Comparison of ENCODE assay signal across 22 mouse cellular contexts in genomic region chr12:108826282-108826957, GRCm38 (mm10). TPM values are rescaled to one million over a fixed set of nuclear protein-coding genes. Genes with fewer than 3 reads are reported as not detected.
A peak's percentile ranks its signal among the peaks of the same experiment; 100 is the strongest.
DNase-seq lines count a peak whose midpoint lies in the region; ATAC-seq and TF ChIP-seq lines count a peak whose summit lies in the region.
"Had no signal": no experiment of that assay in that cellular context is flagged by ENCODE, and none has a peak within 500 bp of the region (broad histone marks: within the 10 kb centered on the region; RNA-seq: fewer than 3 reads in every experiment).

No protein-coding gene starts in this region.

- DNase-seq in heart, adult 11 months: peak; percentile 84
- DNase-seq in heart, postnatal 36 days: no peak
- DNase-seq in G1E (ENCODE audit: low spot score): no peak
- DNase-seq in cerebellum, adult 8-10 months: peak; percentile 88
- DNase-seq in cerebellum, postnatal 36 days: peak; percentile 90
- no peak for DNase-seq in thymus, postnatal 36 days
- no peak for DNase-seq in layer of hippocampus, adult 8-10 months (ENCODE audit: low spot score in 2 of 2)
- DNase-seq: adrenal gland, postnatal 14 days; gastrocnemius, postnatal 14 days; heart, adult 18-20 months; heart, postnatal 10 days; kidney, postnatal 25 days; lung, embryonic 14.5 days; lung, postnatal 36 days; right cerebral cortex, postnatal 14 days; thymus, adult 2 months had no signal

- peaks cover 7% of the 10 kb centered on the region; the same call in 1 of the 2 replicates for H3K9me3 ChIP-seq in G1E (replicated peaks)
- H3K9me3 ChIP-seq: embryonic facial prominence, embryonic 15.5 days; heart, embryonic 12.5 days; limb, embryonic 15.5 days had no signal

- intact Hi-C loops in heart, postnatal 36 days (cut with DNase I): no loop called here

- H3K4me3 ChIP-seq in G1E (ENCODE audit: low read depth, low read length): peak overlapping the region; percentile 3; the same call in 1 of the 2 replicates
- H3K4me3 ChIP-seq: embryonic facial prominence, embryonic 15.5 days; heart, embryonic 12.5 days; limb, embryonic 15.5 days had no signal

- TF ChIP-seq CTCF in G1E (IDR thresholded peaks at IDR 0.05; ENCODE audit: low read depth, low read length): no peak

- no peaks in the 10 kb centered on the region for H3K27me3 ChIP-seq in G1E (ENCODE audit: insufficient read depth, low read length)
- H3K27me3 ChIP-seq: embryonic facial prominence, embryonic 15.5 days; heart, embryonic 12.5 days; limb, embryonic 15.5 days had no signal

- ATAC-seq in G1E (ENCODE audit: extremely low read depth, insufficient number of reproducible peaks, low FRiP score, poor library complexity, severe bottlenecking): no peak
- ATAC-seq: forebrain, embryonic 16.5 days; hindbrain, postnatal 0 days; intestine, embryonic 16.5 days had no signal

- H3K36me3 ChIP-seq in G1E (replicated peaks): peaks cover 89% of the 10 kb centered on the region

- no peaks in the 10 kb centered on the region; the same call in 1 of the 2 replicates for H3K4me1 ChIP-seq in G1E (ENCODE audit: insufficient read depth, low read depth, low read length)
- H3K4me1 ChIP-seq: heart, embryonic 12.5 days had no signal

RNA-seq across cellular contexts. Expression of gene Slc25a29, which starts 9.3 kb away (rescaled TPM):
- 10 to 100 TPM in 1 of 2 experiments, 1 to 10 TPM in 1; 8.5 to 10.7 TPM for total RNA-seq in heart, postnatal 36 days (2021)
- total RNA-seq in G1E (2014; fragmentation: Nextera tagmentation) (not detected in 2 replicates), G1E (2017) (0.23 and 0.44 TPM in 2 replicates)
- 0.74 and 1.0 TPM in 2 replicates for polyA plus RNA-seq in G1E (2012)
- 10 to 100 TPM; 18.4 to 28.4 (median 21.8) TPM for total RNA-seq in layer of hippocampus, adult 8-10 months (2022)

RNA-seq across cellular contexts. Expression of gene Slc25a47, which starts 9.4 kb away (rescaled TPM):
- 1 to 10 TPM; 6.5 to 6.9 TPM for total RNA-seq in heart, postnatal 36 days (2021)
- 3.2 and 4.6 TPM in 2 replicates for total RNA-seq in G1E (2014; fragmentation: Nextera tagmentation)
- 4.1 and 4.2 TPM in 2 replicates for total RNA-seq in G1E (2017)
- 0.65 and 0.79 TPM in 2 replicates for polyA plus RNA-seq in G1E (2012)
- 10 to 100 TPM in 1 of 4 experiments, 1 to 10 TPM in 3; 8.1 to 10.8 (median 9.0) TPM for total RNA-seq in layer of hippocampus, adult 8-10 months (2022)

RNA-seq across cellular contexts. Expression of gene Yy1, which starts 33.6 kb away (rescaled TPM):
- 10 to 100 TPM; 38.3 to 42.7 TPM for total RNA-seq in heart, postnatal 36 days (2021)
- total RNA-seq in G1E (2014; fragmentation: Nextera tagmentation): 169 and 193 TPM in 2 replicates
- total RNA-seq in G1E (2017): 58.4 and 60.8 TPM in 2 replicates
- 59.3 and 79.8 TPM in 2 replicates for polyA plus RNA-seq in G1E (2012)
- total RNA-seq in layer of hippocampus, adult 8-10 months (2022): 10 to 100 TPM; 43.9 to 50.6 (median 48.8) TPM

Comparison
In these comparisons a context has a peak if more than half of its experiments do, and no peak if none do; other contexts are left out.
1. DNase-seq: peak in heart, adult 11 months (single experiment), cerebellum, adult 8-10 months (single experiment) and cerebellum, postnatal 36 days (2 of 2); none in heart, postnatal 36 days (0 of 2), G1E (single experiment), thymus, postnatal 36 days (0 of 2) and layer of hippocampus, adult 8-10 months (0 of 2).
2. RNA of gene Slc25a29, which starts 9.3 kb away (total RNA-seq): 18.4 to 28.4 TPM in layer of hippocampus, adult 8-10 months and 8.5 to 10.7 TPM in heart, postnatal 36 days; 0.23 to 0.44 TPM in G1E; every median in the first group is over 4 times any median in the second.